In the genomic region with DNA sequence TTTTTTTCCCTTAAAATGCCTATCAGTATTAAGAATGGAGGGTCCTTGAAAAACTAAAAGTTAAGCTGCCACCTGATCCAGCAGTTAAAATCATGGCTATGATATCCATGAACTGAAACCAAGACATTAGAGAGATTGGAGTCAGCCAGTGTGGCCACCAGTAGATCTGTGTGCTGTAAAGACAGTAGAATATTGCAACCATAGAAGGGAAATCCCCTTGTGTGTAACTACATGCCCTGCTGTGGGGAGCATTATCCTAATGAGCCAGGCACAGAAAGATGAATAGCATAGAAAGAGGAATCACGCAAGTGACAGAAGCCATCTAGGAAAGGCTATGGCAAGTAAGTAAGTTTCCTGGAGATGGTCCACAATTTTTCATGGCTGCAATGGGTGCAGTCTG, we compare ENCODE assay signal across 24 mouse cellular contexts.
"Had no signal": no experiment of that assay in that cellular context is flagged by ENCODE, and none has a peak within 500 bp of the region (broad histone marks: within the 10 kb centered on the region; RNA-seq: fewer than 3 reads in every experiment).

No protein-coding gene starts in this region.

- H3K9me3 ChIP-seq: heart, embryonic 13.5 days; heart, embryonic 15.5 days; hindbrain, embryonic 10.5 days; hindbrain, embryonic 12.5 days; intestine, embryonic 15.5 days; limb, embryonic 10.5 days; limb, embryonic 12.5 days; liver, embryonic 13.5 days; liver, embryonic 15.5 days had no signal

- H3K4me1 ChIP-seq: hindbrain, embryonic 10.5 days; hindbrain, embryonic 12.5 days; intestine, embryonic 15.5 days; limb, embryonic 10.5 days; limb, embryonic 12.5 days; liver, embryonic 13.5 days; liver, embryonic 15.5 days had no signal

- H3K27ac ChIP-seq: heart, embryonic 13.5 days; heart, embryonic 15.5 days; hindbrain, embryonic 10.5 days; hindbrain, embryonic 12.5 days; hindbrain, embryonic 14.5 days; intestine, embryonic 15.5 days; layer of hippocampus, adult 2 months; left cerebral cortex, adult 2 months; limb, embryonic 10.5 days; limb, embryonic 12.5 days; liver, embryonic 13.5 days; liver, embryonic 15.5 days had no signal

- H3K36me3 ChIP-seq: heart, embryonic 13.5 days; heart, embryonic 15.5 days; hindbrain, embryonic 10.5 days; hindbrain, embryonic 12.5 days; intestine, embryonic 15.5 days; limb, embryonic 10.5 days; limb, embryonic 12.5 days; liver, embryonic 13.5 days; liver, embryonic 15.5 days had no signal

- H3K4me3 ChIP-seq: heart, embryonic 13.5 days; heart, embryonic 15.5 days; hindbrain, embryonic 10.5 days; hindbrain, embryonic 12.5 days; intestine, embryonic 15.5 days; layer of hippocampus, adult 2 months; left cerebral cortex, adult 2 months; limb, embryonic 10.5 days; limb, embryonic 12.5 days; liver, embryonic 13.5 days; liver, embryonic 15.5 days had no signal

- H3K9ac ChIP-seq: heart, embryonic 13.5 days; heart, embryonic 15.5 days; hindbrain, embryonic 12.5 days; hindbrain, embryonic 14.5 days; intestine, embryonic 15.5 days; limb, embryonic 12.5 days; liver, embryonic 13.5 days; liver, embryonic 15.5 days had no signal

- H3K27me3 ChIP-seq: hindbrain, embryonic 12.5 days; intestine, embryonic 15.5 days; limb, embryonic 12.5 days; liver, embryonic 13.5 days; liver, embryonic 15.5 days had no signal

- DNase-seq: gastrocnemius, postnatal 36 days; heart, adult 18-20 months; heart, postnatal 14 days; heart, postnatal 4 days; kidney, adult 18-20 months; kidney, adult 8-10 months; kidney, postnatal 10 days; kidney, postnatal 25 days; kidney, postnatal 4 days; liver; liver, embryonic 13.5 days had no signal

- H3K4me2 ChIP-seq: heart, embryonic 11.5 days; heart, embryonic 13.5 days; heart, embryonic 15.5 days; hindbrain, embryonic 12.5 days; hindbrain, embryonic 14.5 days; intestine, embryonic 15.5 days; limb, embryonic 12.5 days; liver, embryonic 11.5 days; liver, embryonic 13.5 days; liver, embryonic 15.5 days had no signal
